Mouse (Mus musculus): ENCODE data around the gene 1700001K19Rik.
"Not testable (repeated sequence)": the region's sequence is repeated elsewhere in the genome, so short reads cannot be mapped to it uniquely, and the experiment has no call there.

1700001K19Rik gene

DNA sequence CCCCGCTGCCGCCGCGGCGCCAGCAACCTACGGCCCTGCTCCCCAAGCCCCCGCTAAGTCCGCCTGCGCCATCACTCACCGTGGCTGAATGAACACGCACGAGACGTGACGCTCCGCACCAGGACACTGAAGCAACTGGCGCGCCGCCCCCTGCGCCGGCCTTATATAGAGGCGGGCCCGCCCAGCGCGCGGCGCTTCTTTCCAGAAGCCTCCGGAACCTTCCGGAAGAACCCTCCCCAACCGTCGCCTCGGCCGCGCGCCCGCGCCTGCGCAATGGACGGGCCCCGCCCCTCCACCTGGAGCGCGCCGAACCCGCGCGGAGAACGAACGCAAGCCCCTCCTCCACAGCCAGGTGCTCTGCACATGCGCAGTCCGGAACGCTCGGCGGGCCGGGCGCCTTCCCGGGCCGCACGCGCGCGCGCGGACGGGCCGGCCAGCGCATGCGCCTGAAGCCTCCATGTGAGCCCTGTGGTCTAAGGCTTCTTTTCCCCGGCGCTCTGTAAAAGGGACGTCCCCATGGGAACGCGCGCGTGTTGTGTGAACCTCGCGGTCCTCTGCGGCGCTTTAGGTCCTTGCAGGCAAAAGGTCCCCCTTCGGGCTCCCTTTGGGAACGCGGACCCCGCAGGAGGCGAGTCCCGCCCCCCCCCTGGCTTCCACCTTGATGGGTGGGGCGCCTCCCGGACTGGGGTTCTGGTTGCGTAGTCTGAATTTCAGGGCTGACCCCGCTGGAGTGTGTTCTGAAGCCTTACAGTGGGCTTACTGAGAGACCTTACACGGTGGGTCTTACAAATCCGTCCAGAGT lies 14.0 kb upstream of the 1700001K19Rik start:
- peak; percentile 97 to 98 for DNase-seq (ENCODE audit: low spot score in 2 of 2)

DNA sequence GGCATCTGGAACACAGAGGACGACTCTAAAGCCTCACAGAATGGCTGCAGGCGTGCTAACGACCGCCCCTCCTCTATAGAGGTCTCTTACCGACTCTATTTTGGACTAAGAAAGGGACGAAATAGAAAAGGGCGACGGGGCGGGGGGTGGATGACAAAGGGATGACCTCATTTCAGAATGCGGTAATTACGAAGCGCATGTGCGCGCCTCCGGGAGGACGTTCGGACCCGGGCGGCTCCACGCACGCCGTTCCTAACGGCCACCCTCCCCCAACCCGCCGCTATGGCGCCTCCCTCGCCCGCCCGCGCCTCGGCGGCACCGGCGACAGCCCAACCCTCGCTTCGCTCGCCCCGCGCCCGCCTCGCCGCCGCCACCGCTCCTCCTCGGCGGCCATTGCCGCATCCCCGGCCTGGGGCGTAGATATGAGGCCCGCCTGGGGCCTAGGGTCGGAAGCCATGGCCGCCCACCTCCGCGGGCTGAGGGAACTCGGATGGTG lies 13.3 kb upstream of the 1700001K19Rik start:
- peak in 1 of 2 experiments; percentile 67 for DNase-seq (ENCODE audit: low spot score in 2 of 2)

DNA sequence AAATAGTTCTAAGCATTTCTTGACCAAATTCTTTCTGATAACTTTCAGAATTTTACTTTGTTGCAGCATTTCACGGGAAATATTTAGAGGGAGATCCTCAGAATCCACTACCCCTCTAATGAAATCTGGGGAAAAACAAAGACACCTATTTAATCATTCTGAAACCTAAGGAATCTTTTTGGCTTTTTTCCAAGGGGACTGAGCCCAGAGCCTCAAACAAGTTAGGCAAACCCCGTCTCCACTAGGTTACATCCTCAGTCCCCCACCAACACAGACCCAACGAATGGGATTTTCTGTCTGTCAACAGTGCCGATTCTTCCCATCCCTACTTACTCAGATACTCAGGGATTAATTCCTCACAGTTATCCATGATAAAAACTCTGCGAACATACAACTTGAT lies 11.0 kb upstream of the 1700001K19Rik start:
- DNase-seq (ENCODE audit: low spot score in 2 of 2), result not testable (repeated sequence)

DNA sequence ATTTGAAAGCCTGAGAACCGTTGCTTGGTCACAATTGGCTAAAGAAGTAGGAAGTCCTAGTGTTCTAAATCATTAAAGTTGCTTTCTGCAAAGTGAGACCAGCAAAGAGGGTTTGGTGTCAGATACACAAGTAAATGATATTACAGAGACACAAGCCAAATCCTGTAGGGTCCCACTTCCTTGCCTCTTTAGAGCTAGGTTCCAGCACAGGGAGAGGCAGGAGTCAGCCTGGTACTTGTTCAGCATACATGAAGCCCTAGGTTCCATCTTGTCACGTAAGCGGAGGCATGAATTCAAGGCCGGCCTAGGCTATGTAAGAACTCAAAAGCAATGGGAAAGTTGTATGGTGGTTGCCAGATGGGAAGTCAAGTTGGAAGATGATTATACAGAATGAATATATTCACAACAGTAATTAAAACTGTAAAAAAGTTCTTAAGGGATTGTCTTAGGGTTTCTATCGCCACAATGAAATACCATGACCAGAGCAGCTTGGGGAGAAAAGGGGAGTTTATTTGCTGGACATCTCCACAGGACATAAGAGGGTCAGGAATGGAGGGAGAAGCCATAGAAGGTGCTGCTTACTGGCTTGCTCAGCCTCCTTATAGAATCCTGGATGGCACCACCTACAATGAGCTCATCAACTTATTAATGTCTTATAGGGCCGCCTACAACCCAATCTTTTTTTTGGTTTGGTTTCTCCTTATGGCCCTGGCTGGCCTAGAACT lies 7.7 kb upstream of the 1700001K19Rik start:
- DNase-seq (ENCODE audit: low spot score in 2 of 2), result no peak

DNA sequence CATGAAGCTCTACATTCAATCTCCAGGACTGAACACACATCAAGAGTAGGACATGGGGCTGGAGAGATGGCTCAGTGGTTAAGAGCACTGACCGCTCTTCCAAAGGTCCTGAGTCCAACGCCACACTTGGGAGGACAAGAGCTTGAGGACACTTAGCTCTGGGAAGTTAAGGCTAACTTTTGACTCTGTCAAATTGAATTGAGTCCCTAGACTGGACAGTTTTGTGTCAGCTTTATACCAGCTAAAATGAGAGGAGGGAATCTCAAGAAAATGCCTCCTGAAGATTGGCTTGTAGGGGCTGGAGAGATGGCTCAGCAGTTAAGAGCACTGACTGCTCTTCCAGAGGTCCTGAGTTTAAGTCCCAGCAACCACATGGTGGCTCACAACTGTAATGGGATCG lies 6.5 kb upstream of the 1700001K19Rik start:
- DNase-seq (ENCODE audit: low spot score in 2 of 2), result not testable (repeated sequence)

DNA sequence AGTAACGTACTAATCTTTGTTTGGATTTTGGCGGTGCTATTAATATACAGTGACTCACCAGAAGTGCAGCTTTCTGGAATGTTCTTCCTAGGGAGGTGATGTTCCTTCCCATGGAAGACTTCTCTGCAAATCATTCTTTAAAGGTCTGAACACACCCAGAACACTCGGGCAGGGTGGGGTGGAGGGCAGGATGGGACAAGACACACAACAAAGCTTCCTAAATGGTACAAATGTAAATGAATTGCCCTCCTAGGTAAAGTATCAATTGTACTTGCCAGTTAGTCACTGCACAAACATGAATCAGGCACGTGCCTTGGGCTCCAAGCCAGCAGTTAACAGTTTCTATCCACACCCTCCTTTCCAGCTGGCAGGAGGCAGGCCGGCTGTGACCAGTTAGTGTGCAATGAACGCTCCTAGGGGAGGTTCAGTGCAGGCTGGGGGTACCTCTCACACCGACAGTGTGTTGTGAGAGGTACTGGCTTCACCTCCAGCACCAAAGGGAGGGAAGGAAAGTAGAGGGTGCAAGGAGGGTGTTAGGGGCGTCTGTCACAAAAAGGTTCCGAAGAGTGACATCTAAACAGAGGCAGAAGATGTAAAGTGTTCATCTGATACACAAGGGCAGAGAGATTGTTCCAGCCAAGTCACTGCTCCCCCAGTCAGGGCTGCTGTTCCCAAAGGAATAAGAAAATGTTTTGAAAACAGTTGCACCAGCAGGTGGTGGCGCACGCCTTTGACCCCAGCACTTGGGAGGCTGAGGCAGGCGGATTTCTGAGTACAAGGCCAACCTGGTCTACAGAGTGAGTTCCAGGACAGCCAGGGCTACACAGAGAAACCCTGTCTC lies 5.7 kb upstream of the 1700001K19Rik start:
- DNase-seq (ENCODE audit: low spot score in 2 of 2), result no peak

DNA sequence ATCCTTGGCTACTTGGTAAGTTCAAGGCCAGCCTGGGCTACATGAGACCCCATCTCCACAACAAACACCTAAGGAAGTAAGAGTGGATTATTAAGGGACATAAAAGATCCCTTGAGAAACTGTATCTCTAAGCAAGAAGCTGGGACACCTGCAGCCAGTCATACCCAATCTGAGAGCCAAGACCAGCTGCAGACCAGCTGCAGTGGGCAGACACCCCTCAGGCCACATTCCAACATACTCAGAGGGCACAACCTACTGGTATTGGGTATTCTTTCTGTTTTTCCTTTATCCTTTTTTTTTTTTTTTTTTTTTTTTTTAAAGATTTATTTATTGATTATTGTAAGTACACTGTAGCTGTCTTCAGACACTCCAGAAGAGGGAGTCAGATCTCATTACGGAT lies 1.2 kb upstream of the 1700001K19Rik start:
- no peak for DNase-seq (ENCODE audit: low spot score in 2 of 2)

DNA sequence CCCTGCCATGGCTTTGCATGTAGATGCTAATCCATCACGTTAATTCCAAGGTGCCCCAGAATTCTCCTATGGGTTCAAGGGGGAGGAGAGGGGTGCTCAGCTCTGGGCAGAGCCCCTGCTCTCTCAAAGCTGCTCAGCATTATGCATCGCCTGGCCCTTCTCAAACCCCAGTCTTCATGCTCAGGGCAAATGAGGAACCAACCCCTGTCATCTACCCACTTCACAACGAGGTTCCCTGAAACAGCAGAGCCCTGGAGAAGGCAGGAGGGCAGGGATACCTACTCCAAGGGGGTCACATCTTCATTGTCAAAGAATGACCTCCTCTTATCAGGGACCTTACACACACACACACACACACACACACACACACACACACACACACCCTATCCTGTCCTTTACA lies 541 bp downstream of the 1700001K19Rik start:
- no peak for DNase-seq (ENCODE audit: low spot score in 2 of 2)

DNA sequence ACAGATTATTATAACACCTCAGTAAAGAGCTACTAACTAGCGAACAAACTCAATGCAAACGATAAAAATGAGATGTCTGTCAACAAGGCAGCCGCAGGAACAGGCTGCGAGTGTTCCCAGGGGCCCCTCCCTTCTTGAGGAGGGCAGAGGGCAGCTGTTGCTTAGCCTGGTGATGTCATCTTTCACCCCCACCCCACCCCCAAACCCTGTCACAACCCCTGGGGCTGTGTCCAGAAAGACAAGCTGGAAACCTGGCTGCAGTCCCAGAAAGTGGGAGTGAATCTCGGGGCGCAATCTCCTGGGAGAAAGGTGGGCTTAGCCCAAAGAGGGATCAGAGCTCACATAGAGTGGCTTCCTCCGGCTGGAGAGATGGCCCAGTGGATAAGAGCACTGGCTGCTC lies 1.2 kb downstream of the 1700001K19Rik start:
- no peak for DNase-seq (ENCODE audit: low spot score in 2 of 2)

DNA sequence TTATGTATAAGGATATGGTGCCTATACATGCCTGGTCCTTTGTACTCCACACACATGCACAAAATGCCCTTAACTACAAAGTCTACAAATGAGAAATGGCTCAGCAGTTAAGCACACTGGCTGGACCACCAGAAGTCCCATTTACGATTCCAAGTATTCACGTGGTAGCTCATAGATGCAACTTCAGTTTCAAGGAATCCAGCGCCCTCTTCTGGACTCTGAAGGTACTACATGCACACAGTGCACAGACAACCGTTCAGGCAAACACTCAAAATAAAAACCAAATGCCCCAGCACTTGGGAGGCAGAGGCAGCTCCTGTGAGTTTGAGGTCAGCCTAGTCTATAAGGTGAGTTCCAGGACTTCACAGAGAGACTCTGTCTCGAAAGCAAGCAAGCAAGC lies 8.2 kb downstream of the 1700001K19Rik start:
- peak; percentile 26 to 67 for DNase-seq (ENCODE audit: low spot score in 2 of 2)

DNA sequence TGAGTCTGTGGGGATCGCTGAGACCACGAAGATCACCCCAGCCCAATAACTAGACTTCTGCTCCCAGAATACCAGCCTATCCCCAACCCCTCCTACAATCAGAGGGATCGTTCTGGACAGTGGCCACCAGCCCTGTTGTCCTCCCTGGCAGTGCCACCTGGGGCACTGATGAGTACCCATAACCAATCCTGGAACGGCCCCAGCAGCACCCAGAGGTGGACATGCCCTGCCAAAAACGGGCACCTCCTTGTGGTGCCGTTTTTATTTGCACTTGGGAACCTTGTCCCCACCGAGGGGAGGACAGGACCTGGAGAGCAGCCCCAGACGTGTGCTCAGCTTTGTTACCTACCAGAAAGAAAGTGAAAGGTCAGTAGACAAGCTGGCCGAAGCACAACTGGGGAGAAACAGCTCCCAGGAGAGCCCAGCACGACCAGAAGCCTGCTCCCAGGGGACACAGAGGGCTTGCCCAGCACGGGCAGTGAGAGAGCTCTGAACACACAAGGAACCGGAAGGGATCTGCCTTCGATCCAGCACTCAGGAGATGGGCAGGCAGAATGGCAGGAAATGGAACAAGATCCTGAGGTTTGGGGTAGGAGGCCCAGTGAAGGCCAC lies 14.8 kb downstream of the 1700001K19Rik start:
- DNase-seq (ENCODE audit: low spot score in 2 of 2), result no peak

DNA sequence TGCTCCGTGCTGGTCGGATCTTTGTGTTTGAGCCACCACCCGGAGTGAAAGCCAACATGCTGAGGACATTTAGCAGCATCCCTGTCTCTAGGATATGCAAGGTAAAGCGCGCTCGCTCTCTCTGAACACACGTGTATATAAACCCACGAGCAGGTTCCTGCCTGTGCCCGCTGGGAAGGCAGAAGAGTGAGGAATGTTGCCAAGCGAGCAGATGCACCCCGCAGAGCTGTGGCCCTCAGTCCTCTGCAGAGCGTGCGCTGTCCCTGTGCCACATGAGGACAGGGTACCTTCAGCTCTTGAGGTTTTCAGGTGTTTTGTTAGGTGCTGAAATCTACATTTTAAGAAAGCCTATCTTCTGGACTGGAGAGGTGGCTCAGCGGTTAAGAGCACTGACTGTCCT lies 20.7 kb downstream of the 1700001K19Rik start:
- no peak for DNase-seq (ENCODE audit: low spot score in 2 of 2)

DNA sequence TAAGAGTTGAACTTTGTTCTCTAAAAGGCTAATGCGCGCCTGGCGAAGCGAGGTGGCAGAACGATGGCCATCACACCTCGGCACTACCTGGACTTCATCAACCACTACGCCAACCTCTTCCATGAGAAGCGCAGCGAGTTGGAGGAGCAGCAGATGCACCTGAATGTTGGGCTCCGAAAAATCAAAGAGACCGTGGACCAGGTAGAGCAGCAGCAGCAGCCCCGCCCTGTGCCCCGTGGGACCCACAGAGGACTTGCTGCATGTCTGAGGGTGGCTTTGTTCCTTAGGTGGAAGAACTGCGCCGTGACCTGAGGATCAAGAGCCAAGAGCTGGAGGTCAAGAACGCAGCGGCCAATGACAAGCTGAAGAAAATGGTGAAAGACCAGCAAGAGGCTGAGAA lies 31.0 kb downstream of the 1700001K19Rik start:
- no peak for DNase-seq (ENCODE audit: low spot score in 2 of 2)

DNA sequence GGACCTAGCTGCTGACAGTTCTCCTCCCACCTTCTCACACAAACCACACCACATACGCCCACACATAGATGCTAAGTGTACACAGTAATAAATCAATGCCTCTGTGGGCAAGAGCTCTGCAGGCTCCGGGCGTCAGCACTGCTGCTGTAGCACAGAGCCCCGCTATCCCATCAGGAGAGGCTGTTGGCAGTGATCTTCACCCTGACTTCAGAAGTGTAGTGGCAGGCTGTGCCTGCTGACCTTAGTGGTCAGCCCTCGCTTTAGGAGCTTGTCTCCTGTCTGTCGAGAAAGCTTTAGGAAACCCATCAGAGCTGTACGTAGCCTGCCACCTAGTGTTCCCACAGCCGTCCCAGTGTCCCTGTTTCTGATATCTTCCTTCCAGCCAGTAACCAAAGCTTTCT lies 32.2 kb downstream of the 1700001K19Rik start:
- DNase-seq (ENCODE audit: low spot score in 2 of 2), result no peak

DNA sequence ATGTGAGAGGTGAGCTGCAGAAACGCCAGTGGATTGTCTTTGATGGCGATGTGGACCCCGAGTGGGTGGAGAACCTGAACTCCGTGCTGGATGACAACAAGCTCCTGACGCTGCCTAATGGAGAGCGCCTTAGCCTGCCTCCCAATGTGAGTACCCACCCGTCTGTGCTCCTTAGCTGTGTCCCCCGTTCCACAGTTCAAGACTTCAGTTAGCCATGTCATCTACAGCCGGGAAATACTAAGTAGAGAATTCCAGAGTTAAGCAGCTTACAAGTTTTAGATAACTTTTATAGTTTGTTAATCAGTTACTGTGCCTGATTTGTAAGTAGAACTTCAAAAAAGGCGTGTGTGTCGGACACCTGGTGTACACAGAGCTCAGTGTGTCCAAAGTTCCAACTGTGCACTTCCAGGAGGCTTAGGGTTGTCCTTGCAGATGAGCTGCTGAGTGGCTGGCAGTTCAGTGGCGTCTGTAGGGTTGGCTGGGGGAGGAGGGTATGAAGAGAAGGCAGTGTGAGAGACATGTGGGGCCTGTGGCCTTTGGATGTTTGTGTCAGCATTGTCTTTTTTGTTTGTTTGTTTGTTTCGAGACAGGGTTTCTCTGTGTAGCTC lies 44.8 kb downstream of the 1700001K19Rik start:
- no peak for DNase-seq (ENCODE audit: low spot score in 2 of 2)

DNA sequence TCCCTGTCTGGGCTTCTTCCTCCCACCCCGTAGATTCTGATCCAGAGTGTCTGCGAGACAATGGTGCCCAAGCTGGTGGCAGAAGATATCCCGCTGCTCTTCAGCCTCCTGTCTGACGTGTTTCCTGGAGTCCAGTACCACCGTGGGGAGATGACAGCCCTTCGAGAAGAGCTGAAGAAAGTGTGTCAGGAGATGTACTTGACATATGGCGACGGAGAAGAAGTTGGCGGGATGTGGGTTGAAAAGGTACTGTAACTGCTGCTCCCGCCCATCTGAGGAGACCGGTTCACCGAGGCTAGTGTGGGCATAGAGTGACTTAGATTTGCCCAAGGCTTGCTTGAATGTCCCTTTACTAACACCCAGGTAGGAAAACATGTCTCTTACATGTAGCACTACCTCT lies 46.1 kb downstream of the 1700001K19Rik start:
- no peak for DNase-seq (ENCODE audit: low spot score in 2 of 2)

DNA sequence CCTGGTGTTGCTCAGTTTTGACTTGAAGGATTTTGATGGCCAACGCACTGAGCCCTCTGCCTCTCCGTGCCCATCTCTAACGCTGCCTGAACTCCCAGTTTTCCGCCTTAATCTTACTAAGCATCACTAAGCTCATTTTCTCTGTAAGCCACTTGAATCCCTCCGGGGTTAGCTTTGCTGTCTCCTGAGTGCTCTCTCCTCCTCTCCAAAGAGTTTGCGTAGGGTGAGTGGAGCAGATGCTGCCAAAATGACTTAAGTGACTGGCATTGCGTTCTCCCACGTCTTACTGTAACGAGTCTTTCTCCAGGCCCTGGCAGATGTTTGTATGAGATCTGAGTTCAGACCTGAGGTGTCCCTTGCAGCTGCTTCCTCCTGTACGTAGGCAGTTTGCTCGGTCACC lies 52.4 kb downstream of the 1700001K19Rik start:
- DNase-seq (ENCODE audit: low spot score in 2 of 2), result no peak
